Mouse (Mus musculus) heart, postnatal 10 days (tissue): ENCODE data around the gene Ptpn11. TPM values are rescaled to one million over a fixed set of nuclear protein-coding genes. Genes with fewer than 3 reads are reported as not detected.
A peak's percentile ranks its signal among the peaks of the same experiment; 100 is the strongest.
"Not testable (repeated sequence)": the region's sequence is repeated elsewhere in the genome, so short reads cannot be mapped to it uniquely, and the experiment has no call there.

ENCODE experiments used
- DNase-seq, 2 experiments: peaks; one replicate each; pipeline ENCODE4 v3.0.0; 2021
- intact Hi-C: fragments of 180-260 bp; cut with DNase I; formaldehyde crosslinking; loops from one replicate; pipeline ENCODE4 v1.15.1; 2025
- total RNA-seq, 2 experiments: library from RNA; stranded (reverse); gene quantifications; 2 replicates each; pipeline ENCODE4 v1.2.3; 2021

The Ptpn11 gene
- total RNA-seq = 100 to 1,000 TPM; 102 to 158 TPM

- peak; percentile 90 for DNase-seq
- intact Hi-C loops = no loop called here
Measured at GRCm38 (mm10) chr5:121190836-121191583, at the start of gene Ptpn11. TSS of gene Ptpn11 (minus strand) at chr5:121191397.

GRCm38 (mm10) chr5:121239846-121240245 lies 48.6 kb upstream of the Ptpn11 start:
- intact Hi-C loops = no loop called here

GRCm38 (mm10) chr5:121238208-121238607 lies 47.0 kb upstream of the Ptpn11 start:
- intact Hi-C loops = no loop called here
- DNase-seq = no peak

More at GRCm38 (mm10) chr5:121239846-121240245, 48.6 kb upstream of the Ptpn11 start:
- no peak for DNase-seq

- DNase-seq = peak in 1 of 2 experiments; percentile 28
- intact Hi-C loops = no loop called here
Measured at GRCm38 (mm10) chr5:121236171-121236570, 45.0 kb upstream of the Ptpn11 start.

- intact Hi-C loops = no loop called here
- no peak for DNase-seq
Measured at GRCm38 (mm10) chr5:121233726-121234125, 42.5 kb upstream of the Ptpn11 start.

GRCm38 (mm10) chr5:121232789-121233188 lies 41.6 kb upstream of the Ptpn11 start:
- intact Hi-C loops = no loop called here
- DNase-seq = no peak

- intact Hi-C loops = no loop called here
- no peak for DNase-seq
Measured at GRCm38 (mm10) chr5:121230811-121231210, 39.6 kb upstream of the Ptpn11 start.

- DNase-seq = no peak
- intact Hi-C loops = no loop called here
Measured at GRCm38 (mm10) chr5:121229182-121229581, 38.0 kb upstream of the Ptpn11 start.

- intact Hi-C loops, DNase-seq: not testable (repeated sequence)
Measured at GRCm38 (mm10) chr5:121227330-121227729, 36.1 kb upstream of the Ptpn11 start.

GRCm38 (mm10) chr5:121226845-121227244 lies 35.6 kb upstream of the Ptpn11 start:
- intact Hi-C loops = no loop called here
- no peak for DNase-seq

- no peak for DNase-seq
- intact Hi-C loops = no loop called here
Measured at GRCm38 (mm10) chr5:121226406-121226805, 35.2 kb upstream of the Ptpn11 start.

GRCm38 (mm10) chr5:121225854-121226253 lies 34.7 kb upstream of the Ptpn11 start:
- intact Hi-C loops = no loop called here
- DNase-seq = no peak

GRCm38 (mm10) chr5:121224856-121225255 lies 33.7 kb upstream of the Ptpn11 start:
- DNase-seq = no peak
- intact Hi-C loops = no loop called here

- intact Hi-C loops, DNase-seq: not testable (repeated sequence)
Measured at GRCm38 (mm10) chr5:121224020-121224419, 32.8 kb upstream of the Ptpn11 start.

- DNase-seq = no peak
- intact Hi-C loops = no loop called here
Measured at GRCm38 (mm10) chr5:121221328-121221850, 30.2 kb upstream of the Ptpn11 start.

GRCm38 (mm10) chr5:121220732-121221301 lies 29.6 kb upstream of the Ptpn11 start:
- intact Hi-C loops = no loop called here
- DNase-seq = peak; percentile 41 to 50

GRCm38 (mm10) chr5:121219980-121220731 lies 29.0 kb upstream of the Ptpn11 start, which contains the start of gene Hectd4:
TSS of gene Hectd4 (plus strand) at chr5:121220219.
- intact Hi-C loops = loop anchor here (5.0 kb wide), 2 partner anchors 157 to 172 kb away; no protein-coding TSS in a partner anchor

GRCm38 (mm10) chr5:121219190-121219589 lies 28.0 kb upstream of the Ptpn11 start:
- intact Hi-C loops = loop anchor here (5.0 kb wide), 2 partner anchors 158 to 173 kb away; no protein-coding TSS in a partner anchor
- DNase-seq = no peak

More at GRCm38 (mm10) chr5:121219980-121220731, 29.0 kb upstream of the Ptpn11 start, which contains the start of gene Hectd4:
- peak; percentile 97 to 99 for DNase-seq

- intact Hi-C loops = loop anchor here (5.0 kb wide), 2 partner anchors 160 to 175 kb away; no protein-coding TSS in a partner anchor
- DNase-seq = no peak
Measured at GRCm38 (mm10) chr5:121217313-121217634, 26.1 kb upstream of the Ptpn11 start.

GRCm38 (mm10) chr5:121216584-121217312 lies 25.6 kb upstream of the Ptpn11 start:
- not testable (repeated sequence) for DNase-seq
- intact Hi-C loops = loop anchor here (5.0 kb wide), 2 partner anchors 161 to 176 kb away; no protein-coding TSS in a partner anchor
